Mouse (Mus musculus): Measurements from ENCODE around the gene Fars2.

DNA sequence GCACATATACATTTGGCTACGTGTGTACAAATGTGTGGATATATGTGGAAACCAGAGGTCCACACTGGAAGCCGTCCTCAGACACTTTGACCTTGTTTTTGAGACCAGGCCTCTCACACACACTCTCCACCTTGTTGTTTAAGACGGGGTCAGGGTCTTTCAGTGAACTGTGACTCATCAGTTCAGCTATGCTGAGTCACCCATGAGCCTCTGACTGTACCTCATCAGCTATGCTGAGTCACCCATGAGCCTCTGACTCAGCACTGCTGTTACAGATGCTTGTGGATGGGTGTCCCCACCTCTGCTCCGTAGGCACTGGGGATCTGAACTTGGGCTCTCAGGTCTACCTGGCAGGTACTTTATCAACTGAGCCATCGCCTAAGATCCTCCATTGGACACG lies 85.8 kb downstream of the Fars2 start:
- TF ChIP-seq CTCF (IDR thresholded peaks at IDR 0.05; ENCODE audit: extremely low read depth, insufficient read length, insufficient replicate concordance, low read depth, low read length) (no peak), POLR2A (IDR thresholded peaks at IDR 0.05; ENCODE audit: low read depth, low read length) (no peak)

All from small intestine, adult 2 months (tissue).